Mouse (Mus musculus) adrenal gland, postnatal 4 days (tissue): ENCODE results near the gene Dpf3. TPM values are rescaled to one million over a fixed set of nuclear protein-coding genes. Genes with fewer than 3 reads are reported as not detected.

Experiments
- total RNA-seq, 2 experiments: library from RNA; stranded (reverse); gene quantifications; 2 replicates each; pipeline ENCODE4 v1.2.3; 2021

The Dpf3 gene
- total RNA-seq, 2 experiments from 2014 or later: 9.4 to 10.5 TPM

Other genes with a start within 250 kb of the Dpf3 start
- gene Dcaf4, start 32.8 kb upstream of the Dpf3 start, total RNA-seq: 10 to 100 TPM; 75.0 to 80.7 TPM
- 10 to 100 TPM; 49.4 to 52.5 TPM for gene Zfyve1, start 109.5 kb upstream of the Dpf3 start, total RNA-seq
- 100 to 1,000 TPM; 144 to 156 TPM for gene Rbm25, start 143.5 kb upstream of the Dpf3 start, total RNA-seq
- gene Psen1, start 200.4 kb upstream of the Dpf3 start, total RNA-seq: 10 to 100 TPM; 67.4 to 68.4 TPM